Mouse (Mus musculus) stomach, embryonic 15.5 days (tissue): ENCODE data around the gene Pygm. TPM values are rescaled to one million over a fixed set of nuclear protein-coding genes. Genes with fewer than 3 reads are reported as not detected.

Experiments
- ATAC-seq: fragments of 200-750 bp; cut with Nextera tagmentation; 2 replicates; pipeline ENCODE4 v1.8.0; 2017; ENCODE audit warnings: low read depth, moderate number of reproducible peaks, moderate TSS enrichment; ENCODE audit not compliant: insufficient read depth, low FRiP score
- H3K27ac ChIP-seq: fragments of 300-500 bp; sonication (generic); 2 replicates; pipeline ENCODE4 v1.5.1; 2015; ENCODE audit warnings: mild to moderate bottlenecking, inconsistent platforms
- H3K27me3 ChIP-seq: fragments of 300-500 bp; sonication (generic); replicated peaks from 2 replicates; pipeline ENCODE4 v1.6.1; 2015; ENCODE audit warnings: inconsistent platforms
- H3K36me3 ChIP-seq: fragments of 300-500 bp; sonication (generic); 2 replicates; pipeline ENCODE4 v1.6.1; 2015; ENCODE audit warnings: inconsistent platforms
- H3K4me1 ChIP-seq: fragments of 300-500 bp; sonication (generic); 2 replicates; pipeline ENCODE4 v1.6.1; 2015; ENCODE audit warnings: inconsistent platforms
- H3K4me2 ChIP-seq: fragments of 300-500 bp; sonication (generic); 2 replicates; pipeline ENCODE4 v1.6.1; 2015; ENCODE audit warnings: mild to moderate bottlenecking, inconsistent platforms
- H3K4me3 ChIP-seq: fragments of 300-500 bp; sonication (generic); replicated peaks from 2 replicates; pipeline ENCODE4 v1.5.1; 2015; ENCODE audit warnings: inconsistent platforms
- H3K9ac ChIP-seq: fragments of 300-500 bp; sonication (generic); 2 replicates; pipeline ENCODE4 v1.6.1; 2015; ENCODE audit warnings: inconsistent platforms
- H3K9me3 ChIP-seq: fragments of 300-500 bp; sonication (generic); 2 replicates; pipeline ENCODE4 v1.6.1; 2016; ENCODE audit warnings: inconsistent platforms
- WGBS: fragments of 180-500 bp; shearing (Covaris S2); methylation state at CpG from one replicate; pipeline ENCODE4 v1.1.7; 2015; 5-methylcytosine and 5-hydroxymethylcytosine counted together
- polyA plus RNA-seq: library from polyadenylated mRNA; unstranded; fragments of >200 nt; fragmentation: Nextera tagmentation; extraction: Ambion mirVana; gene quantifications from 2 replicates; pipeline ENCODE4 v1.2.1, GENCODE M21; 2015

Gene Pygm
- polyA plus RNA-seq, 1 experiment from 2014 or later: 10.3 TPM

- no peaks in the 10 kb centered on the region for H3K9me3 ChIP-seq
- no peak overlapping the region for H3K4me3 ChIP-seq
- H3K27ac ChIP-seq: no peak overlapping the region
- no peak overlapping the region for H3K4me2 ChIP-seq
- no peak for ATAC-seq
- H3K4me1 ChIP-seq: no peaks in the 10 kb centered on the region
- H3K9ac ChIP-seq: no peak overlapping the region
- H3K27me3 ChIP-seq: no peaks in the 10 kb centered on the region
- WGBS: 73% methylated on average over 2 of the region's 2 CpGs
- peaks cover 52% of the 10 kb centered on the region for H3K36me3 ChIP-seq
Measured at GRCm38 (mm10) chr19:6376643-6377042, 7.6 kb upstream of the Pygm start.

- H3K9ac ChIP-seq: no peak overlapping the region
- no peaks in the 10 kb centered on the region for H3K4me1 ChIP-seq
- 75% methylated on average over 11 of the region's 11 CpGs for WGBS
- no peak for ATAC-seq
- H3K27me3 ChIP-seq: no peaks in the 10 kb centered on the region
- H3K9me3 ChIP-seq: no peaks in the 10 kb centered on the region
- H3K27ac ChIP-seq: no peak overlapping the region
- H3K4me2 ChIP-seq: no peak overlapping the region
- H3K4me3 ChIP-seq: no peak overlapping the region
- peaks cover 44% of the 10 kb centered on the region for H3K36me3 ChIP-seq
Measured at GRCm38 (mm10) chr19:6377327-6378040, 6.7 kb upstream of the Pygm start.

GRCm38 (mm10) chr19:6380411-6381166 lies 3.6 kb upstream of the Pygm start:
- peaks cover 21% of the 10 kb centered on the region for H3K4me1 ChIP-seq
- no peak overlapping the region for H3K4me2 ChIP-seq
- H3K36me3 ChIP-seq: peaks cover 18% of the 10 kb centered on the region
- ATAC-seq: no peak
- H3K9me3 ChIP-seq: no peaks in the 10 kb centered on the region
- no peak overlapping the region for H3K9ac ChIP-seq
- WGBS: 89% methylated on average over 9 of the region's 9 CpGs
- no peak overlapping the region for H3K4me3 ChIP-seq
- H3K27me3 ChIP-seq: no peaks in the 10 kb centered on the region
- H3K27ac ChIP-seq: peak overlapping the region; percentile 42; the same call in 1 of the 2 replicates

- peaks cover 24% of the 10 kb centered on the region for H3K4me1 ChIP-seq
- H3K4me3 ChIP-seq: no peak overlapping the region
- no peak overlapping the region for H3K9ac ChIP-seq
- no peak overlapping the region for H3K27ac ChIP-seq
- H3K36me3 ChIP-seq: peaks cover 12% of the 10 kb centered on the region
- no peak for ATAC-seq
- H3K27me3 ChIP-seq: no peaks in the 10 kb centered on the region
- H3K4me2 ChIP-seq: no peak overlapping the region
- H3K9me3 ChIP-seq: no peaks in the 10 kb centered on the region
- 93% methylated on average over 5 of the region's 5 CpGs for WGBS
Measured at GRCm38 (mm10) chr19:6381238-6381637, 3.0 kb upstream of the Pygm start.

- Histone ChIP-seq H3K4me2 (no peak overlapping the region), H3K27ac (no peak overlapping the region; the same call in 1 of the 2 replicates), H3K4me1 (peaks cover 24% of the 10 kb centered on the region), H3K9me3 (no peaks in the 10 kb centered on the region), H3K27me3 (no peaks in the 10 kb centered on the region), H3K4me3 (no peak overlapping the region), H3K36me3 (peaks cover 5% of the 10 kb centered on the region; the same call in 1 of the 2 replicates), H3K9ac (no peak overlapping the region)
- 57% methylated on average over 4 of the region's 4 CpGs for WGBS
- 0 out of 2 replicates have a peak, but pooled peaks have one; percentile 11 for ATAC-seq
Measured at GRCm38 (mm10) chr19:6382323-6382924, 1.8 kb upstream of the Pygm start.

GRCm38 (mm10) chr19:6383470-6383869 lies 729 bp upstream of the Pygm start:
- 52% methylated on average over 5 of the region's 5 CpGs for WGBS
- H3K27me3 ChIP-seq: no peaks in the 10 kb centered on the region
- H3K9me3 ChIP-seq: no peaks in the 10 kb centered on the region
- ATAC-seq: no peak
- H3K36me3 ChIP-seq: no peaks in the 10 kb centered on the region
- no peak overlapping the region; the same call in 1 of the 2 replicates for H3K27ac ChIP-seq
- no peak overlapping the region for H3K4me2 ChIP-seq
- peaks cover 24% of the 10 kb centered on the region for H3K4me1 ChIP-seq
- H3K4me3 ChIP-seq: no peak overlapping the region
- no peak overlapping the region for H3K9ac ChIP-seq

- ATAC-seq: no peak
- WGBS: 65% methylated on average over 11 of the region's 11 CpGs
- Histone ChIP-seq H3K27ac (no peak overlapping the region), H3K9me3 (no peaks in the 10 kb centered on the region), H3K27me3 (no peaks in the 10 kb centered on the region), H3K9ac (no peak overlapping the region), H3K4me1 (peaks cover 30% of the 10 kb centered on the region), H3K36me3 (no peaks in the 10 kb centered on the region), H3K4me3 (no peak overlapping the region; the same call in 1 of the 2 replicates), H3K4me2 (peak overlapping the region; percentile 32; the same call in 1 of the 2 replicates)
Measured at GRCm38 (mm10) chr19:6384954-6385353, 755 bp downstream of the Pygm start.

- no peak overlapping the region for H3K9ac ChIP-seq
- WGBS: 71% methylated on average over 5 of the region's 5 CpGs
- no peak overlapping the region for H3K4me3 ChIP-seq
- peaks cover 30% of the 10 kb centered on the region for H3K4me1 ChIP-seq
- no peak for ATAC-seq
- no peak overlapping the region for H3K27ac ChIP-seq
- H3K36me3 ChIP-seq: no peaks in the 10 kb centered on the region
- no peak overlapping the region for H3K4me2 ChIP-seq
- H3K27me3 ChIP-seq: no peaks in the 10 kb centered on the region
- no peaks in the 10 kb centered on the region for H3K9me3 ChIP-seq
Measured at GRCm38 (mm10) chr19:6385419-6385818, 1.2 kb downstream of the Pygm start.

- H3K9ac ChIP-seq: no peak overlapping the region
- H3K27me3 ChIP-seq: no peaks in the 10 kb centered on the region
- H3K36me3 ChIP-seq: no peaks in the 10 kb centered on the region
- H3K27ac ChIP-seq: no peak overlapping the region
- no peaks in the 10 kb centered on the region for H3K9me3 ChIP-seq
- no peak overlapping the region for H3K4me2 ChIP-seq
- peaks cover 30% of the 10 kb centered on the region for H3K4me1 ChIP-seq
- ATAC-seq: no peak
- WGBS: 82% methylated on average over 7 of the region's 7 CpGs
- no peak overlapping the region for H3K4me3 ChIP-seq
Measured at GRCm38 (mm10) chr19:6385821-6386220, 1.6 kb downstream of the Pygm start.

- Histone ChIP-seq H3K27ac (no peak overlapping the region), H3K9ac (no peak overlapping the region), H3K27me3 (no peaks in the 10 kb centered on the region), H3K36me3 (no peaks in the 10 kb centered on the region), H3K4me1 (peaks cover 30% of the 10 kb centered on the region), H3K4me2 (no peak overlapping the region), H3K4me3 (no peak overlapping the region), H3K9me3 (no peaks in the 10 kb centered on the region)
- ATAC-seq: no peak
- WGBS: 68% methylated on average over 9 of the region's 9 CpGs
Measured at GRCm38 (mm10) chr19:6386234-6386633, 2.0 kb downstream of the Pygm start.

GRCm38 (mm10) chr19:6388006-6388405 lies 3.8 kb downstream of the Pygm start:
- no peak for ATAC-seq
- H3K4me3 ChIP-seq: no peak overlapping the region
- H3K27me3 ChIP-seq: no peaks in the 10 kb centered on the region
- H3K9ac ChIP-seq: no peak overlapping the region
- 78% methylated on average over 13 of the region's 13 CpGs for WGBS
- no peak overlapping the region for H3K27ac ChIP-seq
- H3K9me3 ChIP-seq: no peaks in the 10 kb centered on the region
- no peak overlapping the region for H3K4me2 ChIP-seq
- H3K36me3 ChIP-seq: no peaks in the 10 kb centered on the region
- H3K4me1 ChIP-seq: peaks cover 30% of the 10 kb centered on the region

- H3K27ac ChIP-seq: no peak overlapping the region
- no peaks in the 10 kb centered on the region for H3K27me3 ChIP-seq
- peaks cover 17% of the 10 kb centered on the region for H3K4me1 ChIP-seq
- no peaks in the 10 kb centered on the region for H3K36me3 ChIP-seq
- H3K4me2 ChIP-seq: peak overlapping the region; percentile 54
- no peaks in the 10 kb centered on the region for H3K9me3 ChIP-seq
- no peak overlapping the region for H3K9ac ChIP-seq
- H3K4me3 ChIP-seq: peak overlapping the region; percentile 35
- 11% methylated on average over 16 of the region's 16 CpGs for WGBS
- peak; percentile 19; the same call in 1 of the 2 replicates for ATAC-seq
Measured at GRCm38 (mm10) chr19:6389803-6390202, 5.6 kb downstream of the Pygm start.
